Mouse (Mus musculus) granulocyte monocyte progenitor cell, adult 5-6 weeks (primary cell): ENCODE measurements at regions not wholly inside any gene's neighbourhood (a gene's known extent, or its start where the extent isn't known, plus 50 kb on each side); places are given as distances from the start of the nearest gene placed in this dataset.

Source experiments
- ATAC-seq: replicated peaks from 2 replicates; pipeline ENCODE4 v1.8.0; 2016; ENCODE audit warnings: mild to moderate bottlenecking, moderate TSS enrichment, inconsistent platforms; ENCODE audit not compliant: poor library complexity, severe bottlenecking

GRCm38 (mm10) chr4:33747316-33747895, 177.0 kb upstream of the Cnr1 start:
- ATAC-seq: no peak

DNA sequence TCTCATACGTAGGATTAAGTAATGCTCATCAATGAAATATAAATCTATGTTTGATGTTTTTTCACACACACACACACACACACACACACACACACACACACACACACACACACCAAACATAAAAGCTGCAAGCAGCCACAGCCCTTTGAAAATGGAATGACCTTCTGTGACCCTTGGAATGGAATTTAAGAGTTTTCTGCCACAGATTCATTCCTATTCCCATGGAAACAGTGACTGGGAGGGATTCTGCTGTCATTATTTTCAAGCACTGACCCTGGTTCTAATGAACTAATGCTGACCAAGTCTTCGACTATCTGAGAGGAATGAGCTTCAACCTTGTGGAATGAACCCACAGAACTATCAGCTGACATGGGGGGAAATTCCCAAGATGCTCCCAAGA, 156.7 kb upstream of the Cnr1 start:
- ATAC-seq: no peak

- ATAC-seq: no peak
These were observed 138.4 kb upstream of the Cnr1 start for GRCm38 (mm10) chr4:33786027-33786426.

DNA sequence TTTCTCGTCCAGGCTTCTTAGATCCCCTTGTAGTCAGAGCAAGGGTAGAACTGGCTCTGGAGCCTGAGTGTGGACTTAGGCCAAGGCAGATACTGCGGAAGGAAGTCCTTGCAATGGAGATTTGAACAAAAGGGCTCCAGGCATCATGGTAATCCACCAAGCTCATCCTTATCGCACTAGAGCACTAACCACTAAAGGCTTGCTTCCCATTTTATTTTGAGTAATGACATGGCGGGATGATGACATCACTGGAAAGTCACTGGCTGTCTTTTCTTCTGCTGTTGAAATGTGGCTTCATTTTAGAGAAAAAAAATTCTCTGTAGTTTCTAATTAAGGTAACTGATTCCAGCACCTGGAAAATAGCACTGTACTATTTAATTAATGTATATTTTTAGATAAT, 137.4 kb upstream of the Cnr1 start:
- peak; percentile 89 for ATAC-seq

GRCm38 (mm10) chr4:33793398-33793797, 131.0 kb upstream of the Cnr1 start:
- no peak for ATAC-seq

DNA sequence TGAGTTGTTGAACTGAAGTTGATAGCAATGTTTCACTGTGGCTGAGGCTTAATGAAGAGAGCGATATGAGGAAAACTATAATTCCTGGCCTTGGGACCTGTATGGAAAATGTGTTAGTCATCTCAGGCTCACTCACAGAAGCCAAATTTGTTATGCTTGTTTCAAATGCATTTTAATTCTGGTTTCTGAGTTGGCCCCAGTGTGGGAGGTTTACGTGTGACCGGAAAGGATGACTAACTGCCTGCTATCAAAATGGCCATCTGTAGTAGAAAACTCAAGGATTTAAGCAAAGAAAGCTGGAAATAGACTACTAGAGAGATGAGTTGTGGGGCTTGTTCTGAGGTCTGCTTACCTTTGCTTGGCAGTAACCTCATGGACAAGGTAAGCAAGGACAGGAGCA, 128.9 kb upstream of the Cnr1 start:
- no peak for ATAC-seq

GRCm38 (mm10) chr4:33797964-33798363, 126.4 kb upstream of the Cnr1 start:
- no peak for ATAC-seq

GRCm38 (mm10) chr4:33798654-33799053, 125.7 kb upstream of the Cnr1 start:
- no peak for ATAC-seq

DNA sequence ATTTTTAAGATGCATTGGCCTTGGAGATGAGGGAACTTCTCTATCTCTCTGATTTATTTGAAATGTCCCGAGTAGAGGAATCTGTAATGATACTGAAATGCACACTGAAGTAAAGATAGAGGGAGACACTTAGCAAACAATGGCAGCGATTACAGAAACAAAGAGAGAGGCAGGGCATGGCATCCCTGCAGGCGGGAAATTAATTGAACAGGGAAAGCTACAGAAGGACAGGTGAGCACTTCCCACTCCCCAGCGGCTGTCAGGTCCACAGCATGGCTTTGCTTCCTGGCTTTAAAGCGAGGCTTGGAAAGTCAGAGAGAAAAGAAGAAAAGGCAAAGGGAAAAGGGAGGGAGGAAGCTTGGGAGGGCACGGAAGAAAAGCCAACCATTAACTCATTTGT, 125.3 kb upstream of the Cnr1 start:
- no peak for ATAC-seq

- no peak for ATAC-seq
These were observed 124.6 kb upstream of the Cnr1 start for GRCm38 (mm10) chr4:33799831-33800230.

GRCm38 (mm10) chr4:33812338-33812737, 112.1 kb upstream of the Cnr1 start:
- ATAC-seq: no peak

GRCm38 (mm10) chr4:33823850-33824249, 100.5 kb upstream of the Cnr1 start:
- ATAC-seq: no peak

- no peak for ATAC-seq
These were observed 91.3 kb upstream of the Cnr1 start for GRCm38 (mm10) chr4:33833134-33833533.

DNA sequence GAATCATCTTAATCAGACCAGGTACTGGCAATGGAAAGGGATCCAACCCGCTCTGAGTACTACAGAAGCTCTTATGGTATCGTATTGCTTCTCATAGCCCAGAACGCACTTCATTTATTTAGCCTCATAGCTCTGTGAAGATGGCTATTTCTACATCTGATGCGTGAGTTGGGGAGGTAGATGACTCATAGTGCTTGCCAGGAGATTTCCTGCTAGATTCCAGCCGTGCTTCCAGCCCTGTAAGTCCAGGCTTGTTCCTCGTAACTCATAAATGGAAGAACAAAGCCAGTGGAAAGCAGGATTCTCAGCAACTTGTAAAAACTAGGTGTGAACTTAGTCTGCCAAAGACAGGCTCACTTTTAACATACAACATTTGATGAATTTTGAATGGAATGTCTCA, 86.0 kb upstream of the Cnr1 start:
- no peak for ATAC-seq

GRCm38 (mm10) chr4:33840119-33840518, 84.3 kb upstream of the Cnr1 start:
- no peak for ATAC-seq

DNA sequence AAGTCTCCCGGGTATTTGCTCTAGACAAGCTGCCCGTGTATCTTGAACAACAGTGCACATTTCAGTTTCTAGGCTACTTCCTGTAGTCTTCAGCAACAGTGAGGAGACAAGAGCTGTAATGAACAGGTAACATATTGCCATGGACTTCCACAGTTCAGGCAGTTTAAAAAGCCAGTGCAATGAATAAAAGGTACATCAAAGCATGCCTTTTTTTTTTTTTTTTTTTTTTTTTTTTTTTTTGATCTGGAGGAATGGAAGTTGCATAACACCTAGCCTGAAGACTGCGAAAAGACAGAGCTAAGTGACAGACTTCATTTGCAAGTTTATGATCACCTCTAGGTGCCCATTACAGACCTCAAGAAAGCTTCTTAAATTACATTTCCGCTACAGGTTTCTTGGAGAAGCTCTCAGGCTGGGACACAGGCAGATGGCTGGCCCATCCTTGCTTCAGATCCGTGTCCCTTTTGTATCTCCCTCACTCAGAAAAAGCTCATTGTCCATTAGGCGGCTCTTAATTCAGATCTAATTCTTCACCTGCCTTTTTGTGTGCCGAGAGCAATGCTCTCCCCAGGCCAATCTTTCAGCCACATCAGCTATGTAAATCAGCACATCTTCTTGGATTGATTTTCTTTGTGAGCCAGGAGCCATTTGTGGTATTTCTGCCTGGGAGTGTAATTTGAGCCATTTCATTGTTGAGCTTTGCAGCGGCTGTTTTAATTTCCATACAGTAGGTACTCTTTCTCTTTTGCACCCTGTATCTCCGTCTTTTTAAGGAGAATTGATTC, 78.6 kb upstream of the Cnr1 start:
- ATAC-seq: no peak

DNA sequence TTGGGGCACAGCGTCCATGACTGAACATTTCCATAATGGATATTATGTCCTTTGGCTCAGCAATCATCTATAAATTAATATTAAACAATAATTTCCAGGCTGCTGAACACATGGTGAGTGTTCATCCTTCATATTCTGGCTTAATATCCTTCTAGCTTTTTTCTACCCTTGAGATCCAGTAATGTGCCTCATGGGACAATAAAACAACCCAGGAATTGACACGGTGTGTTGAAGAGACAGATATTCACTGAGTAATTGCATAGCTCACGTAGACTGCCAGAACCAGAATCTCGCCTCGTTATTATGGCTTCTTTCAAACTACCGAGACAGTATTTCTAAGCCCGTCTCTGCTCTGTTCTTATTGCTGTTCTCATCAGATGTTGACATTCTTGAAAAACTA, 74.1 kb upstream of the Cnr1 start:
- ATAC-seq: no peak

- no peak for ATAC-seq
These were observed 72.1 kb upstream of the Cnr1 start for GRCm38 (mm10) chr4:33852294-33852693.

GRCm38 (mm10) chr4:33855112-33855511, 69.3 kb upstream of the Cnr1 start:
- no peak for ATAC-seq

- no peak for ATAC-seq
These were observed 57.3 kb upstream of the Cnr1 start for GRCm38 (mm10) chr4:33867126-33867525.

- no peak for ATAC-seq
These were observed 55.1 kb upstream of the Cnr1 start for GRCm38 (mm10) chr4:33869317-33869716.
